Mouse (Mus musculus): ENCODE results near the gene Tor3a. TPM values are rescaled to one million over a fixed set of nuclear protein-coding genes. Genes with fewer than 3 reads are reported as not detected.

The Tor3a gene
- total RNA-seq (2021) = 1 to 10 TPM; 4.3 to 7.6 TPM
- long read RNA-seq, experiment 1, transcript Tor3a-201 (6 exons, 3,285 nt) = major isoform, 7 of 10 reads
- long read RNA-seq, experiment 1, partial matches to known transcripts = 2 of 10 reads
- long read RNA-seq, experiment 1, other reads (novel, unspliced or antisense) = 1 of 10 reads
- long read RNA-seq, experiment 2, transcript Tor3a-201 (6 exons, 3,285 nt) = major isoform, 6 of 8 reads
- long read RNA-seq, experiment 2, partial matches to known transcripts = 1 of 8 reads
- long read RNA-seq, experiment 2, other reads (novel, unspliced or antisense) = 1 of 8 reads

- intact Hi-C loops (cut with DNase I) = no loop called here
- peak; percentile 77 to 81 for DNase-seq
These were observed at the start of gene Tor3a for GRCm38 (mm10) chr1:156674195-156675000. Gene Tor3a, minus strand, starts transcription at chr1:156674356.

GRCm38 (mm10) chr1:156722089-156722488 is 47.9 kb upstream of the Tor3a start:
- DNase-seq = no peak
- intact Hi-C loops (cut with DNase I) = no loop called here

- DNase-seq = no peak
- intact Hi-C loops (cut with DNase I) = no loop called here
These were observed 45.9 kb upstream of the Tor3a start for GRCm38 (mm10) chr1:156720046-156720445.

- intact Hi-C loops (cut with DNase I) = no loop called here
- peak; percentile 94 to 97 for DNase-seq
These were observed 45.0 kb upstream of the Tor3a start, which contains the start of gene Fam20b for GRCm38 (mm10) chr1:156718950-156719805. Gene Fam20b, minus strand, starts transcription at chr1:156719086.

GRCm38 (mm10) chr1:156718286-156718949 is 44.3 kb upstream of the Tor3a start:
- intact Hi-C loops (cut with DNase I) = no loop called here

GRCm38 (mm10) chr1:156717751-156718285 is 43.7 kb upstream of the Tor3a start:
- no peak for DNase-seq
- intact Hi-C loops (cut with DNase I) = no loop called here

More at GRCm38 (mm10) chr1:156718286-156718949, 44.3 kb upstream of the Tor3a start:
- DNase-seq = peak; percentile 17 to 48

- no peak for DNase-seq
- intact Hi-C loops (cut with DNase I) = no loop called here
These were observed 42.5 kb upstream of the Tor3a start for GRCm38 (mm10) chr1:156716681-156717080.

- DNase-seq = no peak
- intact Hi-C loops (cut with DNase I) = no loop called here
These were observed 36.4 kb upstream of the Tor3a start for GRCm38 (mm10) chr1:156710472-156711098.

- intact Hi-C loops (cut with DNase I) = no loop called here
- DNase-seq = no peak
These were observed 34.5 kb upstream of the Tor3a start for GRCm38 (mm10) chr1:156708672-156709071.

- intact Hi-C loops (cut with DNase I) = no loop called here
- DNase-seq = no peak
These were observed 31.6 kb upstream of the Tor3a start for GRCm38 (mm10) chr1:156705696-156706285.

GRCm38 (mm10) chr1:156703444-156703843 is 29.3 kb upstream of the Tor3a start:
- intact Hi-C loops (cut with DNase I) = no loop called here
- no peak for DNase-seq

GRCm38 (mm10) chr1:156702151-156702550 is 28.0 kb upstream of the Tor3a start:
- DNase-seq = no peak
- intact Hi-C loops (cut with DNase I) = no loop called here

- intact Hi-C loops (cut with DNase I) = no loop called here
- no peak for DNase-seq
These were observed 12.0 kb upstream of the Tor3a start for GRCm38 (mm10) chr1:156686025-156686661.

- no peak for DNase-seq
- intact Hi-C loops (cut with DNase I) = no loop called here
These were observed 5.4 kb upstream of the Tor3a start for GRCm38 (mm10) chr1:156679599-156679998.

GRCm38 (mm10) chr1:156677230-156677629 is 3.1 kb upstream of the Tor3a start:
- no peak for DNase-seq
- intact Hi-C loops (cut with DNase I) = no loop called here

GRCm38 (mm10) chr1:156676596-156676995 is 2.4 kb upstream of the Tor3a start:
- intact Hi-C loops (cut with DNase I) = no loop called here
- no peak for DNase-seq

GRCm38 (mm10) chr1:156676171-156676570 is 2.0 kb upstream of the Tor3a start:
- peak in 1 of 2 experiments; percentile 45 for DNase-seq
- intact Hi-C loops (cut with DNase I) = no loop called here

- peak in 1 of 2 experiments; percentile 44 for DNase-seq
- intact Hi-C loops (cut with DNase I) = no loop called here
These were observed 521 bp downstream of the Tor3a start for GRCm38 (mm10) chr1:156673476-156674194.

All from gastrocnemius, postnatal 36 days (tissue).